Mouse (Mus musculus) adrenal gland, adult 10 weeks (tissue): ENCODE measurements around the gene Olfr448. TPM values are rescaled to one million over a fixed set of nuclear protein-coding genes. Genes with fewer than 3 reads are reported as not detected.

Source experiments
- polyA plus RNA-seq: library from polyadenylated mRNA; stranded (reverse); fragments of 350-450 nt; fragmentation: Illumina TruSeq; extraction: RNeasy Lipid Tissue Mini Kit (QIAGEN cat#74804); gene quantifications from one replicate; pipeline ENCODE4 v1.2.3, GENCODE M21; 2014; ENCODE audit warnings: low read depth, low replicate concordance

Gene Olfr448
- not detected for polyA plus RNA-seq

GRCm38 (mm10) chr6:42890141-42890540 lies at the start of gene Olfr448:
Gene Olfr448 (plus strand): TSS chr6:42890441.

GRCm38 (mm10) chr6:42908578-42908977 lies 18.3 kb downstream of the Olfr448 start, which contains the start of gene Olfr447:
Gene Olfr447 (plus strand): TSS chr6:42908878.

GRCm38 (mm10) chr6:42921077-42921476 lies 30.8 kb downstream of the Olfr448 start, which contains the start of gene Olfr446:
Gene Olfr446 (plus strand): TSS chr6:42921377.

Other genes starting within 250 kb of the Olfr448 start
- gene Tcaf2, start 245.2 kb upstream of the Olfr448 start, polyA plus RNA-seq: 11.6 TPM
- gene Tcaf1, start 180.4 kb upstream of the Olfr448 start, polyA plus RNA-seq: 133 TPM
- gene Olfr453, start 151.1 kb upstream of the Olfr448 start, polyA plus RNA-seq: not detected
- not detected for gene Olfr38, start 134.0 kb upstream of the Olfr448 start, polyA plus RNA-seq
- not detected for gene Olfr452, start 105.3 kb upstream of the Olfr448 start, polyA plus RNA-seq
- gene Olfr450, start 78.5 kb upstream of the Olfr448 start, polyA plus RNA-seq: not detected
- not detected for gene Olfr449, start 56.1 kb upstream of the Olfr448 start, polyA plus RNA-seq
- not detected for gene Olfr447, start 18.4 kb downstream of the Olfr448 start, polyA plus RNA-seq
- gene Olfr446, start 30.9 kb downstream of the Olfr448 start, polyA plus RNA-seq: not detected
- not detected for gene Olfr444, start 58.6 kb downstream of the Olfr448 start, polyA plus RNA-seq
- not detected for gene Olfr441, start 215.9 kb downstream of the Olfr448 start, polyA plus RNA-seq